Mouse (Mus musculus): Measurements from ENCODE around the gene Vmn1r79.
"Not testable (repeated sequence)": the region's sequence is repeated elsewhere in the genome, so short reads cannot be mapped to it uniquely, and the experiment has no call there.

The Vmn1r79 gene

GRCm38 (mm10) chr7:12170979-12171378, at the start of gene Vmn1r79:
Vmn1r79 (plus strand) TSS chr7:12171279.
- DNase-seq (ENCODE audit: extremely low read depth, low read depth) = not testable (repeated sequence)

GRCm38 (mm10) chr7:12149957-12150356, 21.1 kb upstream of the Vmn1r79 start, which contains the start of gene Vmn1r78:
Vmn1r78 (plus strand) TSS chr7:12150257.
- DNase-seq (ENCODE audit: extremely low read depth, low read depth) = no peak

- not testable (repeated sequence) for DNase-seq (ENCODE audit: extremely low read depth, low read depth)
Measured at GRCm38 (mm10) chr7:12156463-12156862, 14.6 kb upstream of the Vmn1r79 start.

DNA sequence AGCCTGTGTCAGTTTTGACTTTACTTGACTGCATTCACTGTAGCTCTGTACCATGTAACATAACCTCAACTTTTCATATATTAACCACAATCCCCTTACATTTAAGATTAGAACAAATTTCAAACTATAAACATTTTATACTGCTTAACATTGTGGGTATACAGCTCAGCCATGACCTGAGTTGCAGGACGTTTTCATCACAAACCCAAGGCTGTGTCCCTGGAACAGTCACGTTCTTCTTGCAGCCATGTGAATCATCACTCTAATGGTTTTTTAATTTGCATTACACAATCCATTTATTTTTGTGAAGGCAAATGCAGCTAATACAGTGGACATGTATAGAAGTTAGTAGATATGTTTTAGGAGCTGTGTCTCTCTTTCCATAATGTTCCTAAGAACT, 1.8 kb downstream of the Vmn1r79 start:
- not testable (repeated sequence) for DNase-seq (ENCODE audit: extremely low read depth, low read depth)

DNA sequence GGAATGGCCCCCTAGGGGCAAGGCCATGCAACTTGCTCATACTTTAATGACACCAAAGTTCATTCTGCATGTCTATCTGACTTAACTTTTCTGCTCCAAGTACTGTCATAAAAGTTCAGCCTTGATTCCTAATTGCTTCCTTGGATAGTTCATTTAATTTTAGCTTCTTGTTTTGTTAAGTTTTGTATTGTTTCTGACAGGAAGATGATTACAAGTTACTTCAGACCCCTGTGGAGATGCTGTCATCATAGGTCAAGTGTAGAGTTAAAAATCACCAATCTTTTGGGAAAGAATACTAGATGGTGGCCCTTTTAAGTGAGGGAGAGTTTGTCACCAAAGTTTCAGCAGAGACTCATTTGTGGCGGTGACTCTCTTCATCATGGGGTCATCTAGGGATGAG, 17.9 kb downstream of the Vmn1r79 start, which contains the start of gene Vmn1r80:
TSS of gene Vmn1r80 (plus strand) at position 301 of the 400 bp plus-strand sequence.
- DNase-seq (ENCODE audit: extremely low read depth, low read depth) = no peak

- no peak for DNase-seq (ENCODE audit: extremely low read depth, low read depth)
Measured at GRCm38 (mm10) chr7:12204141-12204540, 33.1 kb downstream of the Vmn1r79 start.

Measured in MEL-GATA-1-ER (cell line).